Mouse (Mus musculus): ENCODE results near the gene Krt78.
"Not testable (repeated sequence)": the region's sequence is repeated elsewhere in the genome, so short reads cannot be mapped to it uniquely, and the experiment has no call there.

Krt78 gene

DNA sequence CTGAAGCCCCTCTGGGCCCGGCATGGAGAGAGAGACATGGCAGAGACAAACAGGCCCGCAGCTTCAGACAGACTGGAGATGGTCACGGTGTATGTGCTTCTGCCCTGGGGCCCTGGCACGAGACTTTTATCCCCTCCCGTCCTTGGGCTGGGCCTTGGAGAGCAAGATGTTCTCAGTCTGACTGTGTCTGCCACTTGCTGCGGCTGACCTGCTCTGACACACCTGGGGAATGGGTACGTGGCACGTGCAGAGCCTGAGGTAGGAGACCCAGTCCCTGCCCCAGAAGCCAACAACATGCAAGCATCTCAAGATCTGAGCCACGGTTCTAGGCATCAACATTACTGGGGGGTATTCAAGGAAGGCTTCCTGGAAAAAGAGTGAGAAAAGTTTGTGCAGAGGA lies at the start of gene Krt78:
Gene Krt78 (minus strand): TSS at position 101 of the 400 bp plus-strand sequence.
- in situ Hi-C loops (cut with MboI; ENCODE audit: unreplicated experiment in 2 of 2), result no loop called here

DNA sequence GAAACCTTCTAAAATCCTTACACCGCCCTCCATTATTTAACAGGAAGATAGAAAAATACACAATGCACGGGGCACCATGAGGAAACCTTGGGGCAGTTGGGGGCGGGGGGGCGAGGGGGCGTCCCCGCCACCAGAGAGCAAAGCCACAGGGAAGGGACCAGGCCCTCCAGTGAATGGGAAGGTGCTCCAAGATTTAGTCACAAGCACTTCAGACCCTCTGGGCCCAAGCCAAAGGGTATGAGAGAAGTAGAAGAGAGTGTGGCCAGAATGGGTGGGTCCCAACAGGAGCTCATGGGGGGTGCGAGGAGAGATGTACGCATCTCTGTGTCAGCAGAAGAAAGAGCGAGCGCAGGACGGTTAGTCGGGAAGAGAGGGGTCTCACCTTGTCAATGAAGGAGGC lies 49.4 kb upstream of the Krt78 start:
- in situ Hi-C loops (cut with MboI; ENCODE audit: unreplicated experiment in 2 of 2), result no loop called here

DNA sequence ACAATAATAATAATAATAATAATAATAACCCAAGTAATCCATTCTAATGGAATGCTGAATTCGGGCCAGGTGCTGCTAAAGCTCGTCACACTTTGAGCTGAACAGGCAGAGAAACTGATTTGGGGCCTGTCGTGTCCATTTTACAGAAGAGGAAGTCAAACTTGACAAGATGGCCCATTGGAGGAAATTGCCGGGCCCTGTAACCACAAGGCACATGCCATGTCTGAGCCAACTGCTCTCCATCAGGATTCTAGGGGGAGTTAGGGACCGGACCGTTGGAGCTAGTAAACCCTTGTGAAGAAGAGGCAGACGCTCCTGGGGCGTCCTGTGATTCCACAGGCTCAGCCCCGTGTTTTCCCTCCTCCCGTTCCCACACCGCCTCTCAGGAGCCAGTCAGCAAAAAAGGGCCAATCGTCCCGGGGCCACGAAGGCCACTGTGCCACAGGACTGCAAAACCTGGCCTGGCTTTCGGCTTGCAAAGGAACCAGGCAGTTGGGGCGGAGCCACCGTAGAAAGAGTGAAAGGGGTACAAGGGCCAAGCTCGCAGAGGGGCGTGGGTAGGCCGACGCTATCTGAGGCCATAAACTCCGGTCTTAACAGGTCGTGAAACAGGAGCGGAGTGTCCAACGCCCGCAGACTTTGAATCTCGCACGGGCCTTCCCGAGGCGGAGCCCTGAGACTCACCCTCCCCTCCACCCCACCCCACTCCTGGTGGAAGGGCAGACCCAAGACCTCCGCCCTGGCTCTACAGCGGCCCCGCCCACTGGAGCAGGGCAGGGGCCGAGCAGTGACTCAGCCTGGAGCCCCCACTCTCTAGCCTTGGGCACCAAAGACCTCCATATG lies 48.8 kb upstream of the Krt78 start:
- in situ Hi-C loops (cut with MboI; ENCODE audit: unreplicated experiment in 2 of 2), result no loop called here

DNA sequence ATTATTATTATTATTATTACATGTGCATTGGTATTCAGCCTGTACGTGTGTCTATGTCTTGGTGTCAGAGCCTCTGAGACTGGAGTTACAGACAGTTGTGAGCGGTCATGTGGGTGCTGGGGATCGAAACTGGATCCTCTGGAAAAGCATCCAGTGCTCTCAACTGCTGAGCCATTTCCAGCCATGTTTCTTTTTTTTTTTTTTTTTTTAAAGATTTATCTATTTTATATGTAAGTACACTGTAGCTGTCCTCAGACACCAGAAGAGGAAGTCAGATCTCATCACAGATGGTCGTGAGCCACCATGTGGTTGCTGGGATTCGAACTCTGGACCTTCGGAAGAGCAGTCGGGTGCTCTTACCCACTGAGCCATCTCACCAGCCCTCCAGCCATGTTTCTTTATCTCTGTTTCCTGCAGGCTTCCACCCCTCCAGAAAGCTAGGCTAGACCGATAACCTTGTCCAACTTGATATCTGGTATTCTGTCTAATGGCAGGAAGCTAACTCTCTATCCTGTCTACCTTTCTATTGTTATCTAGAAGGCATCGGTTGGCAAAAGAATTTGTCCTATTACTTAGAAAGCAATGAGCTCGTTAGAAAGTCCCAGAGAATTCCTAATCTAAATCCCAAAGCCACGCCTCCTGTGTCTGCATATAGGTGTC lies 45.7 kb upstream of the Krt78 start:
- in situ Hi-C loops (cut with MboI; ENCODE audit: unreplicated experiment in 2 of 2), result no loop called here

DNA sequence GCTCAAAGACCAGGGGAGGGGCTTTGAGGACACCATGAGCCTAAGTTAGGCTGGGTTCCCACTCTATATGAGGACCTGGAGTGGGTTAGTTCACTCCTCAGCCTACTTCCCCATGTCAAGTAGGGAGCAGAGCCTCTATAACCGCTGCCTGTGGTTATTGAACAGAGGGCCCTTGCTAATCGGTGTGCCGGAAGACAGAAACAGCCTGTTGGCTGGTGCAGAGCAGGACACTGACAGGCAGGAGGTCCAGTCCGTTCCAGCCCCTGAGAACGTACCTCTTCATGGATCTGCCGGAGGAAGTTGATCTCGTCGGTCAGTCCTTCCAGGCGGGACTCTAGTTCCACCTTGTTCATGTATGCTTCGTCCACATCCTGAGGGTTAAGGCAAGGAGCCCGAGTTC lies 45.1 kb upstream of the Krt78 start:
- in situ Hi-C loops (cut with MboI; ENCODE audit: unreplicated experiment in 2 of 2), result no loop called here

DNA sequence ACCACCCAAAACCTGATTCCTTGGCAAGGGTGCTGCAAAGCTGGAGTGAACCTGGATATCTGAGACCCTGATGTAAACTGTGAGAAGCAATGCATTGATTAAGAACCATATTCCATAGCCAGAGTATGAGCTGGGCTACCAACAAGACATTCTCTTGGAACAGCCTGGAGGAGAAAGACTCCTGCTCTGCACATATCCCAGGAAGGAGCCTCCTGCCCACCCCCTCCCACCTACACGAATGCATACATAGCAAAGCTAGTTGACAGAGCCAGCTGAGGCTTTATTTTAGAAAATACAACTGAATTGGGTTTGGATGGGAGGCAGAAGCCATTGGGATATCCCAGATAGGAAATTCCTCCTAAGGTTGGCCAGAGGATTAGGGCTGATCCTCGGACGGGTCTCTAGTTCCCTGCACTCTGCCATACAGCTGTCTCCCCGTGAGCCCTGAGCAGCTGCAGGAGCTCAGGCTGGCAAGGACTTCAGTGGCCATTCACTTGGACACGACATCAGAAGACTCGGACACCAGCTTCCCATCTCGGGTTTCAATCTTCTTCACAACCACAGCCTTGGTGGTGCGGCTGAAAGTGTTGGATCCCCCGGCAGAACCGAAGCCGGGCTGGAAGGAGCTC lies 42.5 kb upstream of the Krt78 start:
- in situ Hi-C loops (cut with MboI; ENCODE audit: unreplicated experiment in 2 of 2), result not testable (repeated sequence)

DNA sequence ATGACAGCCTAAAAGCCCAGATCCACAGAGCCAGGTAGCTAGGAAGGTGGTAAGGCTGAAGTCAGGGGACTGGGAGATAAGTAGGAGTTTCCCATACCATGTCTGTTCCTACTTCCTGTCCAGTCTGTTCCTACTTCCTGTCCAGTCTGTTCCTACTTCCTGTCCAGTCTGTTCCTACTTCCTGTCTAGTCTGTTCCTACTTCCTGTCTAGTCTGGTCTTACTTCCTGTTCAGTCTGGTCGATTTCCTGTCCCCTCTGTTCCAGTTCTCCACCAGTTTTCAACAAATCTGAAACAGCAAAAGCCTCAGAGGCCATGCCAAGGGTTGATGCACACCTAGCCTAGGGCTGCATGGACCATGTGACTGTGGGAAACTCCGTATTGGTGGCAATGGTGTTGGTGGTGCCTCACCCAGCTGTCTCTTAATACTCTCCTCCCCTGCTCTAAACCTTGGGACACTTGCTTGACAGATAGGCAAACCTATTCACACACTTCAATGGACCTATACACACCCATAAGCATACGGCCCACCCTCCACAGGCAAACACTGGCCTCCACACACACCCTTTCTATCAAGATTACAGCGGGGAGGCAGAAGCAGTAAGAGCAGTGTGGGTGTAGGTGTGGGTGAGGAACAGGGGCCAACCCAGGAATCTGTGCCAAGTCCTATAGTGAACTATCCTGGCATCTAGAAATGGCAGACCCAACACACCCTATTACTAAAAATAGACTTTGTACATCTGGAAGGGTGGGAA lies 41.6 kb upstream of the Krt78 start:
- in situ Hi-C loops (cut with MboI; ENCODE audit: unreplicated experiment in 2 of 2), result no loop called here

DNA sequence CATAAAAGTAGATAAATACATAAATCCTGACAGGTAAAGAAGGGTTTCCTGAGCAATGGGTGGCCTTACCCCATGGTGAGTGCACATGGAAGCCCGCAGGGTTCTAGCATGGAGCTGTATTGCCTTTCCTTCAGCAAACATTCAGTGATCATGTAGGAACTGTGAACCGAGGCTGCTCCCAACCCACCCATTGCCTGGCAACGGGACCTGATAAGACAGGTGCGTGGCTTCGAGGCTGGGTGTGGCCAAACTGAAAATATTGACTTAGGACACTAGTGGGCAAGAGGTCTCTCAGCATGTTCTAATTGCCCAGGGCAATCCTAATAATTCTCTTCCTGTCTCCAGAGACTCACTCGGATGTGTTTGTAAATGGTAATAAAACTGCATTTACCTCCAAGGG lies 40.3 kb upstream of the Krt78 start:
- in situ Hi-C loops (cut with MboI; ENCODE audit: unreplicated experiment in 2 of 2), result loop anchor here (5.0 kb wide), 2 partner anchors 68 to 153 kb away; no protein-coding TSS in a partner anchor

DNA sequence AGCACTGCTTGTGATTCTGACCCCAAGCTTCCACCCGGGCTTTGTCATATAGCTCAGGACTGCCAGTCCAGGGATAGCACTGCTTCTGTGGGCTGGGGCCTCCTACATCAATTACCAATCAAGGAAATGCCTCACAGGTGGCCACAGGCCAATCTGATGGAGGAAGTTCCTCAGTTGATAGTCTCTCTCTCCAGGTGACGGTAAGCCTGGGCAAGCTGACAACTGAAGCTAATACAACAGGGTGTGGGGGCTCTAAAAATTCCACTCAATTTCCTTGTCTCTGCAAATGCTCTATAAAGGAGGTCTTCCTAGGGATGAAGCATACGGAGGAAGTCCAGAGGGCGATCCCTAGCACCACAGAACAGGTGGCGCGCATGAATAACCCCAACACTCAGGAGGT lies 36.9 kb upstream of the Krt78 start:
- in situ Hi-C loops (cut with MboI; ENCODE audit: unreplicated experiment in 2 of 2), result loop anchor here (5.0 kb wide), 2 partner anchors 71 to 156 kb away; no protein-coding TSS in a partner anchor

DNA sequence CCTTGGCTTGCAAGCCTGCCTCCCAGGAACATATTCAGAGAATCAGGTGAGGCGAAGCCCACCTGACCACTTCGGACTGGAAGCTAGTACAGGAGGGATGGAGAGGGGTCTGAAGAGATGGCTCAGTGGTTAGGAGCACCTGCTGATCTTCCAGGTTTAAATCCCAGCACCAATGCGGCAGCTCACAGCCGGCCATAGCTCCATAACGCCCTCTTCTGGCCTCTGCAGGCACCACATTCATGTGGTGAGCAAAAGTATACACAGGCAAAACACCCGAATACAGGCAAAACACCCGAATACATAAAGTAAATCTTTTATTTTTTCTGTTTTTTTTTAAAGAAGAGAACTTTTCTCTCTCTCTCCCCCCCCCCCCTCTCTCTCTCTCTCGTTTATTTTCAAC lies 34.6 kb upstream of the Krt78 start:
- in situ Hi-C loops (cut with MboI; ENCODE audit: unreplicated experiment in 2 of 2), result loop anchor here (5.0 to 10.0 kb wide), 3 partner anchors 156 to 774 kb away; partner anchors contain the start of gene Igfbp6 (in 1 of the 2)

DNA sequence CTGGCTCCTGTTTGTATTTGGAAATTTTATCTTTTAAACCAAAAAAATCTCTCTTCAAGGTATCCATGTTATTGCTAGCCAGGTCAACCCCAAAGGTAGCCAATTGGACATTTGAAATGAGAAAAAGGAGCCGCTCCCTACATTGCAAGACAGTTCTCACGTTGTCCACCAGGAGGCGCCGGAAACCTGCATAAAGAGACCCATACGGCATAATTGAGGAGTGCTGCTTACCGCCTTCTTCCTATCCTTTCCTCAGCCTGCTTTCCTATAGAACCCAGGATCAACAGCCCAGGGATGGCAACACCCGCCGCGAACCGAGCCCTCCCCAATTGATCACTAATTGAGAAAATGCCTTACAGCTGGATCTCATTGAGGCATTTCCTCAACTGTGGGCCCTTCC lies 34.0 kb upstream of the Krt78 start:
- in situ Hi-C loops (cut with MboI; ENCODE audit: unreplicated experiment in 2 of 2), result loop anchor here (5.0 to 10.0 kb wide), 3 partner anchors 157 to 773 kb away; partner anchors contain the start of gene Igfbp6 (in 1 of the 2)

DNA sequence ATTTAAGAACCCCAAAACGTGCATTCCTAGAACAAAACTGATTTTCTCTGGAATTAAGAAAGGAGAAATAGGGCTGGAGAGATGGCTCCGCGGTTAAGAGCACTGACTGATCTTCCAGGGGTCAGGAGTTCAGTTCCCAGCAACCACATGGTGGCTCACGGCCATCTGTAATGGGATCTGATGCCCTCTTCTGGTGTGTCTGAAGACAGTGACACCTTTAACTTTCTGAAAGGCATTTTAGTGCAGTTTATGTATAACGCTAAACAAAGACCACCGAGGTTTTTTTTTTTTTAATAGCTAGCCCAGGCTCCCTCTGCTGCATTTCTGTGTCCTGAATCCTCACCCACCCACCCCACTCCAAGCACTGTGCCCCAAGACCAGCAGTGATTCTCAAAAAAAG lies 30.7 kb upstream of the Krt78 start:
- in situ Hi-C loops (cut with MboI; ENCODE audit: unreplicated experiment in 2 of 2), result loop anchor here (5.0 to 10.0 kb wide), 5 partner anchors 160 to 772 kb away; partner anchors contain the start of gene Igfbp6 (in 1 of the 2)

DNA sequence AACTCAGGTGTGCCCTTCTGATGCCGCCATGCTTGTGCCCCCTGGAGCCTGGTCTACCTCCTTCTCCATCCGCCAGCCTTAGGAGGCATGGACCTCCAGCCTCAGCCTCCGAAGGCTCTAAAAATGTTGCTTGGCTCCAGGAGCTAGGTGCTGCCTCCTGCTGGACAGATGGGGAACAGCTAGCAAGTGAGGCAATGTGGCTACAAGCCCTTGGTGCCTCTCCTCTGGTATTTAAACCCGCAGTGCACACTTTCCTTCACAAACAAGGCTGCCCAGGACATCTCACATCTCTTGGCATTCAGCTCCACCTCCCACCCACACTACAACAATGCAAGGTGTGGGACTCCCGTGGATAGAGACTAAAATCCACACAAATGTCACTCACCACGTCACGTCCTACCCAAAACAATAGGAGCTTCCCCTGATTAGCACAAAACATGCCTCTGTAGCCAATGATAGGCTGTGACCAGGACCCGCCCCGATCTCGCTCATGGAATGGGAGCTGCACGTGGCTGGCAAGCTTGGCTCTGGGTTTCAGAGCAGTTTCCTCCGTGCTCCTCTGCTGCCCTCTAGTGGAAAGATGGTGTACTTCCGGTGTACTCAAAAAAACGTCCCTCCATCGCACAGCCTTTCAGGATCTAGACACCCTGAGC lies 30.0 kb upstream of the Krt78 start:
- in situ Hi-C loops (cut with MboI; ENCODE audit: unreplicated experiment in 2 of 2), result loop anchor here (5.0 to 10.0 kb wide), 4 partner anchors 161 to 772 kb away; partner anchors contain the start of gene Igfbp6 (in 1 of the 2)

DNA sequence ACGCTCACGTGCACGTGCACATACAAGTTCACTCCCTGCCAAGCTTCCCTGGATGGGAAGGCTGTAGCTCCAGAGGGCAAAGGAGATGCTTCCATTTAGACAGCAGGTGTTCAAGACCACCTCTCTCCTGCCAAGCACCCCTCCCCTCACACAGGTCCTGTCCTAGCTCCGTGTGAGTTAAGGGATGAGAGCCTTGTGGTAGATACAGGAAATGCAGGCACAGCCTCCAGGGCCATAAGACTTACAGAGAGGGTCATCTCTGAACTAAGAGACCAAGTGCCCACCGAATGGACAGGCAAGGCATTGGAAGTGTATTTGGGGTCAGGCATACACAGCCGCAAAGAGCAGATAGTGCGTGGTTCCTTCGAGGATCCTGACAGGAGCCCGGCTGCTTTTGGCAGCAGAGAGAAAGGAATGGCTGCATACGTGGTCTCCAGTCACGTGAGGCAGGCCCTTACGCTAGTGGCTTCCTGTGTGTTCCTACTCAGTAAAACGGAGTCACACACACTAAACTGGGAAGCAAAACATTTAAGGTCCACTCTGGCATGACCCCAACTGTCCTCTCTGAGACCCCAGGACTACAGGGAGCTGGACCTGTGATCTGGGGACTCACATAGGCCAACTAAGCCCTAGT lies 29.3 kb upstream of the Krt78 start:
- in situ Hi-C loops (cut with MboI; ENCODE audit: unreplicated experiment in 2 of 2), result loop anchor here (5.0 to 10.0 kb wide), 4 partner anchors 161 to 771 kb away; partner anchors contain the start of gene Igfbp6 (in 1 of the 2)

DNA sequence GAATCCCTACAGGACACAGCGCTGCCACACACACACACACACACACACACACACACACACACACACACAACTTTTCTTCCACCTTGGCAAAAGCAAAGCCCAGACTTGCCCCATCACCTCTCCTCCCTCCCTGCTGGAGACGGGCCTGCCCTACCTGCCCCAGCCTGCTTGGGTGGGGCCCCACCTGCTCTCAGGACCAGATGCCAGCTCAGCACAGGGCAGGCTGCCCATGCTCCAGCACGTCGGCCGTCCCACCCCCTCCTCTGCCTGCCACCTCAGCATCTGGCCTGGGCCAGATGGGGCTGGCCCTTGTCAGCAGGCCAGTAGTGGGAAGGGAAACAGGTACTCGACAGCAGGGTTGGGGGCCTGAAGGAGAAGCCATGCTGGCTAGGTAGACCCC lies 26.8 kb upstream of the Krt78 start:
- in situ Hi-C loops (cut with MboI; ENCODE audit: unreplicated experiment in 2 of 2), result loop anchor here (5.0 to 10.0 kb wide), 4 partner anchors 164 to 769 kb away; partner anchors contain the start of gene Igfbp6 (in 1 of the 2)

DNA sequence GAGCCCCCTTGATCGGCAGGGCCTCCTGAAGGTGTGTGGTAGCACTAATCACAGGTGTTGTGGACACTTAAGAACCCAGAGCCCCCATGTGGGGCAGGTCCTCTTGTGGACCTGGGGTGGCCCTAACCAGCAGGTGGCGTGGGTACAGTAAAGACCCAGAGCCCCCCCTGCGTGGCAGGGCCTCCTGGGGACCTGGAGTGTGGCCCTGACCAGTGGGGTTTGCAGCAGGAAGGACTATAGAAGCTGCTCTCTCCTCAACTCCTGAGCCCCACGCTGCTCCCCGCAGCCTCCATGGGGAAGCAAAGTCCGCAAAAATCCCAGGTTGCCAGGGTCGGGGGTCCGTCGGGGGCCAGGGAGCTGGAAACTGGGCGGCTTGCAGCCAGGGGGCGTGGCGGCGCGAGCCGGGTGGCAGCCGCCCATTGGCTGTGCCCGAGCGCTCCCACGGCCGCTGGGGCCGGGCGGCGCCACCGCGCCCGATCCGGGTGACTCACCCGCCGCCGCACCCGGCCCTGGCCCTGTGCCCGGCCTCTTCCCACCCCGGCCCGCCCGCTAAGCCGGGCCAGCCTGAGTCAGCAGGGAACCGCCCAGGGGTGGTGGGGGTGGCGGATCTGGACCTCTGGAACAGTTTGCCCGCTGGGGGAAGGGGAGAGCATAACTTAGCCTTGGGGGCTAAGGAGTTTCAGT lies 23.1 kb upstream of the Krt78 start:
- in situ Hi-C loops (cut with MboI; ENCODE audit: unreplicated experiment in 2 of 2), result no loop called here

DNA sequence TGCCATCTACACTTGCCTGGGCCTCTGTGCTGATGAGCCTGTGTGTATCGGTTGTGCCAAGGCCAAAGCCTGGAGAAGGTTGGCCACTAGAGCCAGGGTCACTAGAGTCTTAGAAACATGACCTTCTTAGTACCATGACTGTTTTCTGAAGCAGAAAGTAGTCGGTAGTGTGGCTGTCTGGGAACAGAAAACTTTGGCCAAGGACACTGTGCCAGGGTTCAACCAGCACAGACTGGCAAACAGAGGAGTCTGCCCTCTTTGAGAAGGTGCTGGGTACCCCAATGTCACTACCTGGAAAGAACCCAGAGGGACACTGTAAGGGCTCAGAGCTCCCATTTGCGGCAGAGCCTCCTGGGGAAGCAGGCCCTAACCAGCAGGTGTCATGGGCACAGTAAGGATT lies 22.6 kb upstream of the Krt78 start:
- in situ Hi-C loops (cut with MboI; ENCODE audit: unreplicated experiment in 2 of 2), result no loop called here

DNA sequence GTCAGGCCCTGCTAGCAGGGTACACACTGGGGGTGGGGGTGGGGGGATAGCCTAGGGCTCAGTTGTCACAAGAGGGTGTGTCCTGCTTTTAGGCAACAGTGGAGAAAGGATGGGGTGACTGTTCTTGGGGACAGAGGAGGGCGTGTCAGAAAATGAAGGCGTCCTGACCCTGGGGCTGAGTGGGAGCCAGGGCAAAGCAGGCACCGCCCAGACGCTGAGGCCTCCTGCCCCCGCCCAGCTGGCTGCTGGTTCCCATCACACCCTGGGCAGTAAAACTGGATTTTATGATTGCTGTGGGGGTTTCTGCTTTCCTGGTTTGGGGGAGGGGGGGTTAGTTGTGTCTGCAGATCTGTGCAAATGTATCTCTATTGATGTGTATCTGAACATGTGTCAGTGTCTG lies 21.9 kb upstream of the Krt78 start:
- in situ Hi-C loops (cut with MboI; ENCODE audit: unreplicated experiment in 2 of 2), result no loop called here

Measured in v-Abl transformed pro-B cells (cell line).